In genomic region chr4:62828963-62829362, GRCm38 (mm10) we compare ENCODE assay signal across 21 mouse cellular contexts.
DNase-seq lines count a peak whose midpoint lies in the region; ATAC-seq lines count a peak whose summit lies in the region.
"Had no signal": no experiment of that assay in that cellular context is flagged by ENCODE, and none has a peak within 500 bp of the region (broad histone marks: within the 10 kb centered on the region; RNA-seq: fewer than 3 reads in every experiment).

No protein-coding gene starts in this region.

- peak; percentile 31 for DNase-seq in forebrain, embryonic 14.5 days (ENCODE audit: low spot score)
- DNase-seq in heart, postnatal 10 days = no peak
- DNase-seq in midbrain, embryonic 14.5 days = peak; percentile 48
- no peak for DNase-seq in midbrain, embryonic 11.5 days (ENCODE audit: low spot score, missing footprints)
- peak; percentile 22 for DNase-seq in testis, postnatal 14 days (ENCODE audit: low spot score)
- DNase-seq in testis, postnatal 10 days (ENCODE audit: low spot score) = no peak
- DNase-seq: adrenal gland, postnatal 14 days; cerebellum, adult 9-11 months; embryo, embryonic 11 days; gastrocnemius, postnatal 10 days; heart, adult 2 months; heart, postnatal 4 days had no signal

- H3K4me2 ChIP-seq in forebrain, embryonic 14.5 days (ENCODE audit: low read length) = no peak overlapping the region
- H3K4me2 ChIP-seq in forebrain, embryonic 15.5 days (replicated peaks) = no peak overlapping the region
- no peak overlapping the region for H3K4me2 ChIP-seq in heart, embryonic 16.5 days (ENCODE audit: low read depth, low read length)
- no peak overlapping the region for H3K4me2 ChIP-seq in midbrain, embryonic 14.5 days (ENCODE audit: low read length)
- H3K4me2 ChIP-seq in midbrain, embryonic 11.5 days = no peak overlapping the region
- H3K4me2 ChIP-seq: embryonic facial prominence, embryonic 15.5 days; hindbrain, embryonic 12.5 days had no signal

- H3K4me3 ChIP-seq in forebrain, embryonic 14.5 days (ENCODE audit: low read depth, low read length) = no peak overlapping the region
- H3K4me3 ChIP-seq in forebrain, embryonic 15.5 days = no peak overlapping the region
- no peak overlapping the region for H3K4me3 ChIP-seq in heart, embryonic 16.5 days (ENCODE audit: low read length)
- H3K4me3 ChIP-seq in midbrain, embryonic 14.5 days (replicated peaks; ENCODE audit: low read depth, low read length) = no peak overlapping the region
- no peak overlapping the region for H3K4me3 ChIP-seq in midbrain, embryonic 11.5 days (ENCODE audit: low read depth, low read length)
- H3K4me3 ChIP-seq: embryonic facial prominence, embryonic 15.5 days; erythroblast, embryonic 14.5 days; forebrain, embryonic 10.5 days; heart, adult 2 months; hindbrain, embryonic 12.5 days had no signal

- H3K9ac ChIP-seq in forebrain, embryonic 14.5 days (ENCODE audit: low read length) = no peak overlapping the region
- H3K9ac ChIP-seq in forebrain, embryonic 15.5 days (replicated peaks) = no peak overlapping the region
- H3K9ac ChIP-seq in heart, embryonic 16.5 days (ENCODE audit: low read length) = no peak overlapping the region
- H3K9ac ChIP-seq in midbrain, embryonic 14.5 days (replicated peaks; ENCODE audit: low read length) = no peak overlapping the region
- no peak overlapping the region for H3K9ac ChIP-seq in midbrain, embryonic 11.5 days (ENCODE audit: low read length)
- H3K9ac ChIP-seq: embryonic facial prominence, embryonic 15.5 days; hindbrain, embryonic 12.5 days had no signal

- H3K4me1 ChIP-seq in forebrain, embryonic 14.5 days (ENCODE audit: control insufficient read depth, insufficient read depth, low read length) = peaks cover 3% of the 10 kb centered on the region; the same call in 1 of the 2 replicates
- H3K4me1 ChIP-seq in forebrain, embryonic 15.5 days = peaks cover 3% of the 10 kb centered on the region
- H3K4me1 ChIP-seq in heart, embryonic 16.5 days (ENCODE audit: control insufficient read depth, insufficient read depth, low read length) = peaks cover 2% of the 10 kb centered on the region; the same call in 1 of the 2 replicates
- peaks cover 5% of the 10 kb centered on the region for H3K4me1 ChIP-seq in midbrain, embryonic 14.5 days (ENCODE audit: control insufficient read depth, insufficient read depth, low read length)
- H3K4me1 ChIP-seq in midbrain, embryonic 11.5 days (ENCODE audit: control insufficient read depth, insufficient read depth, low read length) = no peaks in the 10 kb centered on the region

- no peak; the same call in 1 of the 2 replicates for ATAC-seq in forebrain, embryonic 14.5 days
- ATAC-seq in forebrain, embryonic 15.5 days (replicated peaks) = no peak
- ATAC-seq in heart, embryonic 16.5 days (replicated peaks; ENCODE audit: extremely low read depth, insufficient read depth, low FRiP score) = peak; percentile 69
- ATAC-seq in midbrain, embryonic 14.5 days (ENCODE audit: low FRiP score, low TSS enrichment) = no peak
- ATAC-seq in midbrain, embryonic 11.5 days (ENCODE audit: low FRiP score) = no peak
- ATAC-seq: forebrain, embryonic 16.5 days; inflammation-experienced regulatory T-cells, adult 6 months; intestine, postnatal 0 days had no signal

- 57% methylated on average over 7 of the region's 7 CpGs for WGBS in forebrain, embryonic 14.5 days
- WGBS in forebrain, embryonic 15.5 days = 51% methylated on average over 7 of the region's 7 CpGs
- WGBS in heart, embryonic 16.5 days = 44% methylated on average over 7 of the region's 7 CpGs
- WGBS in midbrain, embryonic 14.5 days = 59% methylated on average over 7 of the region's 7 CpGs
- 80% methylated on average over 7 of the region's 7 CpGs for WGBS in midbrain, embryonic 11.5 days

- H3K36me3 ChIP-seq in forebrain, embryonic 14.5 days (ENCODE audit: control insufficient read depth, insufficient read depth, low read length) = no peaks in the 10 kb centered on the region
- H3K36me3 ChIP-seq in forebrain, embryonic 15.5 days = no peaks in the 10 kb centered on the region
- no peaks in the 10 kb centered on the region for H3K36me3 ChIP-seq in heart, embryonic 16.5 days (ENCODE audit: control insufficient read depth, insufficient read depth)
- H3K36me3 ChIP-seq in midbrain, embryonic 14.5 days (ENCODE audit: control insufficient read depth, insufficient read depth, low read length) = no peaks in the 10 kb centered on the region
- no peaks in the 10 kb centered on the region for H3K36me3 ChIP-seq in midbrain, embryonic 11.5 days (ENCODE audit: control insufficient read depth, insufficient read depth, low read length)
- H3K36me3 ChIP-seq: embryonic facial prominence, embryonic 15.5 days; forebrain, embryonic 10.5 days; hindbrain, embryonic 12.5 days had no signal

- H3K9me3 ChIP-seq in forebrain, embryonic 14.5 days (replicated peaks; ENCODE audit: control insufficient read depth, low read length) = no peaks in the 10 kb centered on the region
- no peaks in the 10 kb centered on the region for H3K9me3 ChIP-seq in forebrain, embryonic 15.5 days
- no peaks in the 10 kb centered on the region for H3K9me3 ChIP-seq in heart, embryonic 16.5 days (replicated peaks; ENCODE audit: control insufficient read depth, low read length)
- H3K9me3 ChIP-seq in midbrain, embryonic 14.5 days (ENCODE audit: control insufficient read depth, low read length) = no peaks in the 10 kb centered on the region
- H3K9me3 ChIP-seq in midbrain, embryonic 11.5 days (ENCODE audit: control insufficient read depth, low read length) = no peaks in the 10 kb centered on the region
- H3K9me3 ChIP-seq: embryonic facial prominence, embryonic 15.5 days; forebrain, embryonic 10.5 days; hindbrain, embryonic 12.5 days had no signal

- H3K27ac ChIP-seq in forebrain, embryonic 14.5 days (ENCODE audit: low read depth, low read length) = no peak overlapping the region
- H3K27ac ChIP-seq in forebrain, embryonic 15.5 days (replicated peaks) = no peak overlapping the region
- H3K27ac ChIP-seq in heart, embryonic 16.5 days (ENCODE audit: low read length) = no peak overlapping the region
- H3K27ac ChIP-seq in midbrain, embryonic 14.5 days (replicated peaks; ENCODE audit: low read depth, low read length) = no peak overlapping the region; the same call in 1 of the 2 replicates
- no peak overlapping the region for H3K27ac ChIP-seq in midbrain, embryonic 11.5 days (ENCODE audit: low read depth, low read length)
- H3K27ac ChIP-seq: embryonic facial prominence, embryonic 15.5 days; forebrain, embryonic 10.5 days; heart, adult 2 months; hindbrain, embryonic 12.5 days had no signal

- intact Hi-C loops in heart, postnatal 10 days (cut with DNase I) = no loop called here

- no peaks in the 10 kb centered on the region for H3K27me3 ChIP-seq in forebrain, embryonic 14.5 days (replicated peaks; ENCODE audit: control insufficient read depth, insufficient read depth, low read length)
- no peaks in the 10 kb centered on the region for H3K27me3 ChIP-seq in forebrain, embryonic 15.5 days
- no peaks in the 10 kb centered on the region for H3K27me3 ChIP-seq in heart, embryonic 16.5 days (ENCODE audit: control insufficient read depth, insufficient read depth, low read length)
- no peaks in the 10 kb centered on the region for H3K27me3 ChIP-seq in midbrain, embryonic 14.5 days (ENCODE audit: control insufficient read depth, insufficient read depth, low read length)
- H3K27me3 ChIP-seq in midbrain, embryonic 11.5 days (ENCODE audit: control insufficient read depth, insufficient read depth, low read length) = no peaks in the 10 kb centered on the region
- H3K27me3 ChIP-seq: embryonic facial prominence, embryonic 15.5 days; hindbrain, embryonic 12.5 days had no signal

Comparison
In these comparisons a context has a peak if more than half of its experiments do, and no peak if none do; other contexts are left out.
1. DNase-seq: peak in forebrain, embryonic 14.5 days (single experiment), midbrain, embryonic 14.5 days (single experiment) and testis, postnatal 14 days (single experiment); none in heart, postnatal 10 days (0 of 2), midbrain, embryonic 11.5 days (single experiment) and testis, postnatal 10 days (single experiment).